Mouse (Mus musculus): ENCODE data around the gene Dcun1d2.

DNA sequence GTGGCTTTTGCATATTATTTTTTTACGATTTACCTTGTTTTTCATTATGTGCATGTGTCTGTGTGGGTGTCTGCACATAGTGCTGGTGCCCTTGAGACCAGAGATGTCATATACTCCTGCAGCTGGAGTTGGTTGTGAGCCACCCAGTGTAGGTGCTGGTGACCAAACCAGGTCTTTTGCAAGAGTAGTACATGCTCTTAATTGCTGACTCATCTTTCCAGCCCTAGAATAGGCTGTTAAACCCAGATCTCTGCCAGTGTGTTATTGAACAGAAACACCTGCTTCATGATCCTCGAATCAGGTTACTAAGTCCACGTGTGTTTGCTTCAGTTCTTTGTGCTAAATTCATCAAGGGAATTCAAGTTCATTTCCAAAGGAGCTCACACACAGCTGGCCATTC is 27.0 kb upstream of the Dcun1d2 start:
- TF ChIP-seq UBTF (IDR thresholded peaks at IDR 0.05; ENCODE audit: low read depth, low read length) (no peak), CTCF (conservative IDR thresholded peaks at IDR 0.05 in 1 of 2, IDR thresholded peaks at IDR 0.05 in 1 of 2; ENCODE audit: low read depth in 2 of 2, low read length in 2 of 2) (no peak), EP300 (IDR thresholded peaks at IDR 0.05; ENCODE audit: low read length) (no peak), POLR2AphosphoS2 (IDR thresholded peaks at IDR 0.05; ENCODE audit: low read depth, low read length) (no peak), E2F4 (IDR thresholded peaks at IDR 0.05; ENCODE audit: insufficient replicate concordance, low read depth, low read length) (no peak), HCFC1 (IDR thresholded peaks at IDR 0.05; ENCODE audit: low read depth, low read length) (no peak), ZNF384 (IDR thresholded peaks at IDR 0.05; ENCODE audit: low read depth, low read length) (no peak)
